Mouse (Mus musculus) lung, postnatal 36 days (tissue): ENCODE results near the gene Spats2.
"Not testable (repeated sequence)": the region's sequence is repeated elsewhere in the genome, so short reads cannot be mapped to it uniquely, and the experiment has no call there.

Experiments used
- DNase-seq: peaks from one replicate; pipeline ENCODE4 v3.0.0; 2022; ENCODE audit warnings: mixed read lengths

The Spats2 gene

DNA sequence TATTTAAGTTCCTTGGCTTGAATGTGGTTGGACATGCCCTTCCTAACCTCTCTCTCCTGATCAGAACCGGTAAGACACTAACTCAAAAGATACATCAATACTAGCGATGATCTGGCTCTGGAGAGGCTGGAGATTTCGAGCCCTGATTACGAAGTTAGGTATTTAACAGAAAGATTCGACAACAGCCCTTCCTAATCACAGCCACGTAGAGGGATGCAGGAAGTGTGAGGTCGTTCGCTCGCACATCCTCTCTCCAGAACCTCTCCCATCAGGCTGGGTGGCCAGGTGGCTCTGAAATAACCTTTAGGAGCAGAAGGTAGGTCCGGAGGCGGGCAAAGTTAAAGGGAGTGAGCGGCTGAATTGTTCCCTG, at the start of gene Spats2:
Gene Spats2, plus strand, starts transcription at position 206 of the 370 bp plus-strand sequence.
- DNase-seq, result no peak

DNA sequence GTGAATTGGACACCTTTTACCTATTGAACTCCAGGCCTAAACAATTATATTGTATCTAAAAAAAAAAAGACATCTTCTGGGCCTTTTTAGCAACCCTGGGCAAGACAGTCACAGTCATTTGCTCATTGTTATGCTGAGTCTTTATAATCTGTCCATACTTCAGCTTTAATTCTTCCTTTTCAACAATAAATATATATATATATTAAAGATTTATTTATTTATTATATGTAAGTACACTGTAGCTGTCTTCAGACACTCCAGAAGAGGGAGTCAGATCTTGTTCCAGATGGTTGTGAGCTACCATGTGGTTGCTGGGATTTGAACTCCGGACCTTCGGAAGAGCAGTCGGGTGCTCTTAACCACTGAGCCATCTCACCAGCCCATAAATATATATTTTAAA, 49.7 kb upstream of the Spats2 start:
- DNase-seq, result not testable (repeated sequence)

DNA sequence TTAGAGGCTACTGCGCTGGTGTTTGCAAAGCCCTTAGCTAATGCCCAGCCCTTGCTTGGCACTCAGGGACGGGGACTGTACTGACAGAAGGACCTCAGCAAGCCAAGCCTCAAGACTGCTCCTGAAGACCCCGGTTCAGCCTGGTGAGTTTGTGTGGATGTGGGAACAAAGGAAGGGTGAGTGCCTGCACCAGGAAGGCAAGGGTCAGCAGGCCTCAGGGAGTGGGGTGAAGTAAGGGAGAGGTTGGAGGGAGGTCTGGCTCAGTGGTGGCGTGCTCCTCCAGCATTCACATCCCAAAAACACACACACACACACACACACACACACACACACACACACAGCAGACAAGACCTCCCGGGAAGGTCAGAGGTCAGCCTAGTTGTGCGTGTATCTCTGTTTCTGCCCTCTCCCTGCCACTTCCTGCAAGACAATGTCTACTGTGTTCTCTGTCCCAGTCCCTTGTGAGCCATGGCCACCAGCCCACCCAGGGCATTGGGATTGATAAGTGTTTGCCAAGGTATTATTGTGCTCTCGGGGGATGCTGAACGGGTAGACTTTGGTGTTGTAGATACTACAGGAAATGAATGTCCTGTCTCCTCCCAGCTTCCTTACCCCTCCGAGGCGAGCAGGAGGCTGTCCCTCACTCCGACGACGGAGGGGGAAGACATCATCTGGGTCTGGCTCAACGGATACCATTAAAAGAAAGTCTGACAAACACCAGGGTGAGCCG, 47.4 kb upstream of the Spats2 start:
- no peak for DNase-seq

DNA sequence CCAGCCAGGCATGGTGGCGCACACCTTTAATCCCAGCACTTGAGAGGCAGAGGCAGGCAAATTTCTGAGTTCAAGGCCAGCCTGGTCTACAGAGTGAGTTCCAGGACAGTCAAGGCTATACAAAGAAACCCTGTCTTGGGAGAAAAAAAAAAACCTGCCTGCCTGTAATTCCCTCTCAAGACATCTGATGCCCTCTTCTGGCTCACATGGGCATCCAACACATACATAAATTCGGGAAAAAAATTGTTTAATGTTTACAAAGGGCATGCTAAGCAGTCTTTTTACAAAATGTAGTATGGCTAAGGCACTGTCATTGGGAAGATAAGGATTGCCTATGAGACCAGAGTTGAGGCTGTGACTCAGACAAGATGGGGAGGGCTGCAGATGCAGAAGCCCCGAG, 45.9 kb upstream of the Spats2 start:
- DNase-seq, result no peak

DNA sequence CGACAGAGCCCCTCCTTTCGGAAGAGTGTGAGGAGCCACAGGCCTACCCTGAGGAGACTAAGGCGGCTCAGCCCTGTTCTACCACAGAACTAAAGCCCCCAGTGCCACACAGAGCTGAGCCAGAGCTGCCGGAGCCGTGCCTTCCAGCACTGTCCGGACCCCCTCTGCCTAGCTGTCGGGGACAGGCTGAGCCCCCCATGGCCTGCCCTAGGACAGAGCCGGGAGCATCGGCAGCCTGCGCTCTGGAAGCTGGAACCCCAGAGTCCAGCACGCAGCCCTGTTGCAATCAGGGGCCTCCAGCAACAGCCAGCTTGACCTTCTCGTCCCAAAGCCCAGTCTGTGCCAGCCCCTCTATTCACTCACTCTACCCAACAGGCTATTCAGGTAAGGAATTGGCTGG, 43.4 kb upstream of the Spats2 start:
- no peak for DNase-seq

DNA sequence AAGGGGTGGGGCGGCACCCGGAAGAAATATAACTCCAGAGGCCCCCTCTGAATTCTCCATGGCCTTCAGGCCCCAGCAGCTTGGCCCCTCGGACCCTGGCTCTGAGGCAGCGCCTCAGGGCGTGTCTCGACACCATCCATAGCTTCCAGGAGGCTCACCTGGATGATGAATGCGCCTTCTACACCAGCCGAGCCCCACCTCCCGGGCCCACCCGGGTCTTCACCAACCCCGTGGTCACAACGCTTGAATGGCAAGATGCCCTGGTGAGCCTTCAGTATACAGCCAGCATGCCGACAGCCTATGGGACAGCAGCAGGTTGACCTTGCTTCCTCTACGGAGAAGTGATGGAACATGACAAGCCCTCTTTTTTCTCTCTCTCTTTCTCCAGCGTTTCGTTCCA, 42.9 kb upstream of the Spats2 start:
- DNase-seq, result no peak

DNA sequence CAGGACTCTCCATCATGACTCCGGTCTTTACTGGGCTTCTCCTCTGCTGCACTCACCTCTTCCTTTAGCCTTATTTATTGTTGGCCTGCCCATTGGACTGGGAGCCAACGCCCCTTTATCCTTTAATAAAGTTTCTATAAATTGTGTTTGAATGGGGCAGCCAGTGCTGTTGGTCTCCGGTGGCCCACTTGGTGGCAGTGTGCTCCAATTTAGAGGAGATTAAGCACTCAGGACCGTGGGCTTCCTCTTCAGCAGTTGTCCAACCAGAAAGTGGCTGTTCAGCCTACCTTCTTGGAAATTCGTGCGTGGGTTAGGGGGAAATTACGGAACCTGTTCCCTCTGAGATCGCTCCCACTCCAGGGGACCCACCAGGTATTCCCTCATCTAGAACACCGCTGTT, 42.5 kb upstream of the Spats2 start:
- peak; percentile 73 for DNase-seq

DNA sequence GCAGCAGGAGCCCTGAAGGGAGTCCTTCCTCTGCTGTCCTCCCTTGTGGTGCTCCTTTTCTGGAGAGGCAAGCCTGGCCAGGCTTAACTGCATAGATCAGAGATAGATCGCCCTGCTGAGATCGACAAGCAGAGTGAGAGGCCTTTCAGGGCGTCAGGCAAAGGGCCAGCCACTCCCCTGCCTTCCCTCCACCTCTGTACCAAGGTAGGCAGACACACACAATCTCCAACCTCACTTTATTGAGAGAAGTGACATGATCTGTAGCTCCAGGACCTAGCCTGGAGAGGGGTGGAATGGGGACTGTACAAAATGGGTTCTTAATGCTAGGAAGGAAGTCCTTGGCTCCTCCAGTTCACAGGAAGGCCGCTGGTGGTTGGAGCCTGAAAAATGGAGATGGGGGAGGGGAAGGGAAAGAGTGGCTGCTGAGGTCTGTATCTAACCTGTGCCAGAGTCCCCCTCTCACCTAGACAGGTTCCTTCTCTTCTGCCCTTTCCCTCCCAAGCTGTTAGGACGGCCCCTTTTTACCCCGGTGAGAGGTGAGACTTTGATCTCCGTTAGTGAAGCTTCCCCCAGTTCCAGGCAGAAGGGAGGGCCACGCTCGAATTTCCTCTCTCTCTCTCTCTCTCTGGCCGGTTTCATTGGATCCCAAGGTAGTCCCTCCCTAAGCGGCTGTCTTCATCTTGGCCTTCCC, 41.7 kb upstream of the Spats2 start:
- no peak for DNase-seq

DNA sequence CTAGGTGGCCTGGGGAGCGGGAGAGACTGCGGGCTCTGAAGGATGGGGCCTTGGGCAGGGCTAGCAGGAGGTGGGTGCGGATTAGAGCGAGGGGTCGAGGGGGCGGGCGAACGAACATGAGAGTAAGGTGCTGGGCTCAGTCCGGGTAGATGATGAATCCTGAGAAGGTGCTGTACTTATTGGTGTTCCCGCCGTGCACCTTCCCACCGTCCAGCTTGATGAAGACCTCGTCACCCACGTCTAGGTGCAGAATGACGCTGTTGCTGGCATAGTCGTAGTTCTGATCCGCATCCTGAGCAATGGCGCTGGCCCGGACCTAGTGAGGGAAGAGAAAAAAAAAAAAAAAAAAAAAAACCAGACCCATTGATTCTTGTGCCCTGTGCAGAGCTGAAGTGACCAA, 41.1 kb upstream of the Spats2 start:
- DNase-seq, result no peak

DNA sequence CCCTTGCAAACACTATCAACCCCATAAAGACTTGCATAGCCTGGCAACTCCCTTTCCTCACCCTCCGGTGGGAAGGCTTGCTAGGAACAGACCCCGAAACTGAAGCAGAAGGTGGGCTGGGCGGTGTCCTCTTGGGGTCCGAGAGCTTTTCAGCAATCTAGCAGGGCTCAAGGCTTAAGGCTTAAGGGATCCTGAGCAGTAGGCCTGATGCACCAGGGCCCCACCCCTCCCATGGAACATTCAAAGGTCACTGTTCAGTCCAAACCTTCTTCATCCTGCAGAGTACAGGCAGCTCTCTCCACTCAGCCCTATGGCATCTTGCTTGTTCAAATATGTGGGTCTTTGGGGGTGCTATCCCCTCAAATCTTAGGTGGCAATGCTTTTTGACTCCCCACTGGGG, 39.7 kb upstream of the Spats2 start:
- DNase-seq, result no peak

DNA sequence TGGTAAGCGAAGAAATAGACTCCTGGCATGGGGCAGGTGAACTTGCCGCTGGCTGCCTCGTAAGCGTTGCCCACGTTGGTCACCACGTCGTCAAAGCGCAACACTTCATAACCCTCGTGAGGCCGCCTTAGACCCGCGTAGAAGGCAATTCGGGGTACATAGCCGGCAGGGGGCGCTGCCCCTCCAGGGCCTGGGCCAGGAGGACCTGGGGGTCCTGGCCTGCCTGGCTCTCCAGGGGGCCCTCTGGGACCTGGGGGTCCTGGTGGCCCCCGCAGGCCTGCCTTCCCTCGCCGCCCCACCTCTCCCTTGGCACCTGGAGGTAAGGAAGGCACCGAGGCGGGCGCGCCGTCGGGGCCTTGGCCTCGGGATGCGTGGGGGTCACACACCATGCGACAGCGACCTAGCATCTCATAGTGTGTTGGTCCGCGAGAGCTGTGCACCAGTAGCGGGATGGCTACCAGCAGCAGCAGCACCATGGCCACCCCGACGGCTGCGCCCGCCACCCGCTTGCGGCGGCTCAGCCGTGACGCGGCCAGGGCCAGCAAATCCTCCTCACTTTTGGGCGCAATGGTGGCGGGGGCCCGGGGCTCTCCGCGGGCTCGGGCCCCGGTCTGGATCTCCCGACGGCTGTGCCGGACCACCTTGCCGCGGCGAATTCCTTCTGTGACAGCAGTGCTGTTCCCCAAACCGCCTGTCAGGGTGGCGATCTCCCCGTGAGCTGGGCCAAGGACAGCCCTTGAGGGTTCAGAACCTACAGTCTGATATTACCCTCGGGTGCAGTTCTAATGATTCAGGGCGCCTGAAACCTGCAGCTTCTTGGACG, 38.3 kb upstream of the Spats2 start, which contains the start of gene C1ql4:
Gene C1ql4, minus strand, starts transcription at position 565 of the 823 bp plus-strand sequence.
- no peak for DNase-seq

DNA sequence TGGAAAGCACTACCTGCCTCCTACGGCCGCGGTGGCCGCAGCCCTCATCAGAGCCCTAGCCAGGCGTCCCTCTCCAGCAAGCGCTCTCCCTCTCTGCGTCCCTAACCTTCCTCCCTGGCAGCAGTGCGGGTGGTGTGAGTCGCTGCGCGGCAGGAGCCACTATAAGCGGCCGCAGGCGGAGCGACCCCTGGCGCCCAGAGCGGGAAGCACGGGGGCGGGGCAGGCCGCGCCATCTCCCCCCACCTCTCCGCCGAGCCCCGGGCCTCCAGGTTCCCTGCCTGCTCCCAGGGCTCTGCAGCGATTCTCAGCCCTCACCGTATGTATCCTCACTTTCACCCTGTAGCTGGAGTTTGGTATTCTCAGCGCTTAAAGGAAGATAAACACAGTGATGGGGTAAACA, 37.4 kb upstream of the Spats2 start:
- DNase-seq, result peak; percentile 78

DNA sequence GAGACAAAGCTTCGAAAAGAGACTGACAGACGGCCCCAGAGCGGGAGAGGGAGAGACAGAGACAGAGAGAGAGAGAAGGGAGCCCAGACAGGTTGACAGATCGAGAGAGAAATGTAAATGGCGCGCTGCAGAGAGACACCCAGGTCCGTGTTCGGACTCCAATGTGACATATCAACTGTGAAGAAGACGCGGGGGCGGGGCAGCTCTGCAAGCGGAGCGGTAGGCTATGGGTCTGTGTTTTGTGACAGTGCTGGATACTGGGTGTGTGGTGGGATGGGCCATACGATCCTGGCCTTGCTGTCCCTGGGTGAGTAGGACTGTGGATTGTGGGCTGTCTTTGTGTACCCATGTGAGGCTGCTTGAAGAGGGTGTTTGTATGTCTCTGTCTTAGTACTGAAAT, 36.6 kb upstream of the Spats2 start:
- DNase-seq, result no peak

DNA sequence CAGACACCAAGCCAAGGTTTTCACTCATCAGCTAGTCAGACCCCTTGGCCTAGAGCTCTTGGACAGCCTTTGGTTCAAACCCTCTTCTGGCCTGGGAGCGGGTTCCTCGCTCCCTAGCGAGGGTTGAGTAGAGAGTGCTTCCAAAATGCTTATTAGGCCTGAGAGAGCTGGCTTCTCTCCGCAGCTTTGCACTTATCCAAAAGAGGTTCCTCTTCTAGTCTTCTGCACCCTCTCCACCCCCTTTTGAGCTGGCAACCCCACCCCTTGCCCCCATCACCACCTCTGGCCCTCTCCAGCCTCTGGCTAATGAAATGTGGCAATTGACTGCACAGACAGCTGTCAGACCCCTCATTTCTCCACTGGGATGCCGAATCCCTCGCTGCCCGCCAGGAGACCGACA, 32.8 kb upstream of the Spats2 start, which contains the start of gene Dnajc22:
Gene Dnajc22, plus strand, starts transcription at position 301 of the 400 bp plus-strand sequence.
- no peak for DNase-seq

DNA sequence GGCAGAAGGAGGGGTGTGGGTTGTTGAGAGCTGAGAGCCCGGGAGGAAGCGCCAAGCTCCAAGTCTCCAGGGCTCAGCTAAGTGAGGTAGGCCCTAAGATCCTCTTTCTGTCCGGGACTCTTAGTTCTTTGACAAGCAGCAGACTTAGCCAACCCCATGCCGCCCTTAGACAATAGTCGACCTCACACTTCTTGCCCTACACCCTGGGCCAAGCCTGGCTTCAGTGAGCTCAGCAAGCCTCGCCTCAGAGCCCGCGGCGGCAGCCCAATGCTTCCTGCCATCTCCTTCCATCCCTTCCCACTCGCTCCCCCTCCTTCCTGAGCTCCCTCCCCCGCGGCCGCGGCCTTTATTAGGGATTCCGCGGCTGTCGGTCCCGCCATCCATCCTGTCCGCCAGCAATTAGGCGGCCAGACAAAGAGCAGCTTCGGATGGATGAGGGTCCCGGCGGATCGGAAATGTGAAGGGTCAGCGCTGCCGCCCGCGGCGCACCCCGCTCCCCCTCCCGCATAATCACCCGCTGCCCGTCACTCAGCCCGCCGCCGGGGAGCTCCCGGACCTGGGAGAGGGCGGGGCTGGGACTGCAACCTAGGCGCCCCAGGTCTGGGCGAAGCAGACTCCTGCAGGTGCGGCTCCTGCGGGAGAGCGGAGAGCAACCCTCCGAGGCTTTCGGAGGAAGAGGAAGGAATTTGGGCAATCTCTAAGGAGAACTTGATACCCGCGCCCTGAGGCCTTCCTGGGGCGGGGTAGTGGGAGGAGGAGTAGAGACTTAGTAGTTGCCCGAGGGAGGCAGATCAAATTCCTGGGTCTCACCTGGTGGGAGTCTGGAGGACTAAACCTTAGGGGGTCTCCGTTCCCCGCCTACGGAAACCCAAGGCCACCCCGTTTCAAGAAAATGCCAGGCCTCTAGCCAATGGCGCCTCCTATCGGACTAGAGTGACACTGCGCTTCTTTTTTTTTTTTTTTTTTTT, 32.1 kb upstream of the Spats2 start:
- peak; percentile 61 for DNase-seq

DNA sequence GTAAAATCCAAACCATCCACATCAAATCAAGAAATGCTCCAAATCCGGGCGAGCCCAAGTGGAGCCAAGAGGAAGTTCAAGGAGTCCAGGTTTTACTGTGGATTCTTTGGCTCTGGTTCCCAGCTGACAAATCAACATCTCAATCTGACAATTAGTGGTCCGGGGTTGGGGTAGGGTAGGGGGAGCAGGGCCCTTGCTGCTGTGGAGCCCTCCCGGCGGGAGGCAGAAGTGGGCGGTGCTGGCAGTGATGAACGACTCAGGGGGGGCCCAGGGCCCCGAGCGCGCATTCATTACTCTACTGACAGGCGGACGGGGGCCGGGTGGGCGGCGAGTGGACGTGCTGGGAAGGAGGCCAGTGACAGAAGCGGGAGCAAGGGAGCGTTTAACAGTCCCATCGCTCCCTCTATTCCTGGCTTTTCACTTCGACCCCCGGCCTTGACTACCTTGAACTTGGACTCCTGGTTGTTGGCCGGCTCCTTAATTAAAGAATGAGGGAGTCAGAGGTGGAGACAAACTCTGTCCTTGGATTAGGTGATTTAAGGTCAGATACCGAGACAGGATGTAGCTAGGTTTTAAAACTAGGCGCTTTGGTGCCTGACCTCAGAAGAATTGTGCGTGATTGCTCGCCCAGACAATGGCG, 31.0 kb upstream of the Spats2 start:
- no peak for DNase-seq

DNA sequence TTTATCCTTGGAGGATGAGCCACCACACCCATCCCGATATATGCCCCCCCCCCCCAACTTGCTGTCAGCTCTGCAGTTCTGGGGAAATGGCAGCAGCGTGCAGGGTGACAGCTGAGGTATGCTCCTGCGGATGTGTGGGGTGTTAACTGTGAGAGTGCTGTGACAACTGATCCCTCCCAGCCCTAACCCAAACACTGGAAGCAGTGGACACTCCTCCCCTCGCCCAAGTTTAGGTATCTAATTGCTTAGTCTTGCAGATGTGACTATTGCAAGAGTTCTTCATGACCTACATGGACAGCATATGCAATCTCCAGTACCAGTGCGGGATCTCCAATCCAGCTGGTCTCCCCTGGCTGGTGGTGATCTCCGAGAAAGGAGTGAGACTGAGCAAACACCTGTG, 30.4 kb upstream of the Spats2 start:
- no peak for DNase-seq

DNA sequence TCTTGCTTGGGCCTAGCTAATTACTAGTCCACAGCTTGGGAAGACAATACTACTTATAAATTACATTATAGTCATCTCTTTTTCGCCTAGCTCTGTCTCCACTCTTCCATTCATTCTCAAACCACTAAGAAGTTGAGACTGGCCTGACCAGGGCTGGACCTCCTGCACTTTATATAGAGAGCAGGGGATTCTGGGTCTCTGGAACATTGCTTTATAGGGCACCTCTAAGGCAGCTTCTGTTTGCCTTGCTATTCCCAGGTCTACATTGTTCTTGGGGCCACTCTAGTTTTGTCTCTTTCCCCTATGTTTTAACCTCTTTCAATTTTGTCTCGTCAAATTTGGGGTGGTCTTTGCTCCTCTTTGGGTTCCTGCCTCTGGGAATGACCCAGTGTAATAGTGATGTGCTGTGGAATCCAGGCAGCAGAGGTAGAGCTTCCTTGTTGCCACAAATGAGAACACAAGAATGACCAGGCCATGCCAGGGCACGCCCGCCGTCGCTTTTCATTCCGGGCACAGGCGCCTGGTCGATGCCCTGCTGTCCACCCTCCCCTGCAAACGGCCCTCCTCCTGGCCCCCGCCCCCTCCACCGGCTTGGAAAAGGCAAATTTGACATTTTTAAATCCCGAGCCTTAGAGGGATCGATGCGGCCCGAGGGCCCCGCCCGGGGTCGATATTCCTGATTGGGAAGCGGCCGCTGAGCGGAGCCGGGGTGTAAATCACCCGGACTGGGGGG, 29.5 kb upstream of the Spats2 start:
- DNase-seq, result no peak

DNA sequence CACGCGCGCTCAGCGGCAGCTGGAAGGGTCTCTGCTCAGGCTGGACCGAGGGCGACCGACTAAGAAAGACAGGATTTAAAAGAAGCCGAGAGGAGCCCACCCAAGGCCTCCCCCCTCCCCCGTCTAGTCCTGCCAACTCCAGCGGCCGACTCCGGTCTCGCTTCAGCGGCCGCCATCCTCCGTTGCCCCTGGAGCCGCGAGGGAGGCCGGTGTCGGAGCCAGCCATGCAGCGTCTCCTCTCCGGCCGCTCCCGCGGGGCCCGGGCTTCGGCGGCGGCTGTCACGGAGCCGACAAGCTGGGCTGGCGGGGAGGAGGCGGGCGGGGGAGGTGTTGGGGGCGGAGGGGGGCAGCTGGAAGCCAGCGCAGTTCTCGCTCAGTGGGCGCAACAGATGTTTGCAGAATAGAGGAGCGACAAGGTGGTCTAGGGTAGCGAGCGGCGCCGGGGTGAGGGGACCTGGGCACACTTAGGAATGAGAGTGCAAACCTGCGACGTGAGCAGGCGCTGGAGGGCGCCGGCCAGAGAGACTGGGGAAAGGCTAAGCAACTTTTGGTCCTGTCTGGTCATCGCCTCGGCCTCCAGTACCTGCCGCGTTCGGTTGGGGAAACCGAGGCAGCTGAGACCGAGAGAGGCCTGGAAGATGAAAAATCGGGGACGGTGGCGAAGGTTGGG, 28.8 kb upstream of the Spats2 start:
- no peak for DNase-seq

DNA sequence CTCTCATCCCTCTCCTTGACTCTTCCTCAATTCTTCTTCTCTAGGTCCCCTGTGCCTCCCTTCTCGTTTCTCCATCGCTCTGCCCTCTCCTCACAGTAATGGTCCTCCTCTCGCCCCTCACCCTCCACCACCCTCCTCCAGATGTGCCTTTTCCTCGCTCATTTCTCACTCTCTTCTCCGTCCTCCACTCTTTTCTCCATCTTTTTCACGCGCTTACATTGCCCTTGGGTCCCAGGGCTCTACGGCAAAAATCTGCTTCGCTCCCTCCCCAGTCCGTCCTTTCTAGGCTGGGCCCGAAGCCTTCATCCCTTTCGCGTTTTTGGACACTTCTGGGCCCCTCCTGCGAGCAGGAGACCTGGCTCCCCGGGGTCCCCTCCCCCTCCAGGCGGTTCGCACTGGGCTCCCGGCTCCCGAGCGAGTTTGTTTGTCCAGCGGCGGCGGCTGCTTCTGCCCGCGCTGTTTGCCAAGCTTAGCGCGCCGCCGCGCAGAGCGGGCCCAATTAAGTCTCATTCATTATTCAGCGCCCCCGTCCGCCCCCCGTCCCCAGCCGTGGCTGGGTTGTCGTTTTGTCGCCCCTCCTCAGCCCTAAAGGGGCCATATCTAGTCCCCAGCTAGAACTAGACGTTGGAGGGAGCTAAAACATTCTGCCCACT, 27.8 kb upstream of the Spats2 start:
- peak; percentile 49 for DNase-seq
